Mouse (Mus musculus): Measurements from ENCODE around the gene Arf6.
"Not testable (repeated sequence)": the region's sequence is repeated elsewhere in the genome, so short reads cannot be mapped to it uniquely, and the experiment has no call there.

Arf6 gene

GRCm38 (mm10) chr12:69371854-69372671 is at the start of gene Arf6, which contains the start of gene Gm9887:
TSS of gene Arf6 (plus strand) at chr12:69372150.
TSS of gene Gm9887 (minus strand) at chr12:69372458.
- DNase-seq, result peak; percentile 100

- no peak for DNase-seq
These were observed 40.8 kb upstream of the Arf6 start for GRCm38 (mm10) chr12:69331187-69331586.

GRCm38 (mm10) chr12:69332147-69332546 is 39.8 kb upstream of the Arf6 start:
- no peak for DNase-seq

DNA sequence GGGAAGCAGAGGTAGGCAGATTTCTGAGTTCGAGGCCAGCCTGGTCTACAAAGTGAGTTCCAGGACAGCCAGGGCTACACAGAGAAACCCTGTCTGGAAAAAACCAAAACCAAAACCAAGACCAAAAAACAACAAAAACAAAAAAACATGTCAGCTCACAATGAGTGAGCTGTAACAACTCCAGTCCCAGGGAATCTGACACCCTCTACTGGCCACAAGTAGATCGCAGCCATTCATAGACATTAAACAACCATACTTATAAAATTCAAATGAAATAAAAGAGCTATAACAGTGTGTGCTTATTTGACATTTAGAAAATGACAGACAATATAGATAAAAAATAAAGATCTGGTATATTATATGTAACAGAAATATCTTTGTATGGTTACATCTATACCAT is 38.4 kb upstream of the Arf6 start:
- DNase-seq, result no peak

DNA sequence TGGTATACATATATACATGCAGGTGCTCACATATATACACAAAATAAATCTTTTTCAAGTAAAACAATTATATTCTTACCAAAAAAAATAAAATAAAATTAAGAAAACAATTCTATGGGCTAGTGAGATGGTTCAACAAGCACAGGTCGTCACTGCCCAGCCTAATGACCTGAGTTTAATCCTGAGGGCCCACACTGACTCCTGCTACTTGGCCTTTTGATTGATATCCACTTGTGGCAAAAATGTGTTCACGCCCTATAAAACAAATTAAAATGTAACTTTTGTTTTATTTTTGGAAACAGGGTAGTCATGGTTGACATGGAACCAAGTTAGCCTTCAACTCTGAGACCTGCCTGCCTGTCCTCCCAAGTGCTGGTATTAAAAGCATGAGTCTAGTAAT is 22.0 kb upstream of the Arf6 start:
- DNase-seq, result peak; percentile 63

GRCm38 (mm10) chr12:69351685-69352084 is 20.3 kb upstream of the Arf6 start:
- no peak for DNase-seq

GRCm38 (mm10) chr12:69356546-69357299 is 15.2 kb upstream of the Arf6 start, which contains the start of gene Nemf:
TSS of gene Nemf (minus strand) at chr12:69357165.
- peak; percentile 98 for DNase-seq

DNA sequence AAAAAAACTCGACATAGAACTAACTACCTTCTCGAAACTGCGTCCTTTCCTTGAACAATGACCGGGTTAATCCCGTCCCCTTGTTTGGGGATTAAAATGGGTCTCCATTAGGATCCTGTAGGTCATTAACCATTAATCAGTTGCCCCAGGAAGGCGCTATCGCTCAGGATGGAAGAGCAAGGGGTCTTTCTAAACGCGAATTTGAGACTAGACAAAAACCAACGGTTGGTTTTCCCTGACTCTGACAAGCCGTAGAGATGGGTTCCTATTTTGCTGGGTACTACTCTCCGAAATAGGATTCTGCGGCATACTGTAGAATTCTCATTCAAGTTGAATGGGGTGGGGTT is 14.7 kb upstream of the Arf6 start:
- DNase-seq, result no peak

DNA sequence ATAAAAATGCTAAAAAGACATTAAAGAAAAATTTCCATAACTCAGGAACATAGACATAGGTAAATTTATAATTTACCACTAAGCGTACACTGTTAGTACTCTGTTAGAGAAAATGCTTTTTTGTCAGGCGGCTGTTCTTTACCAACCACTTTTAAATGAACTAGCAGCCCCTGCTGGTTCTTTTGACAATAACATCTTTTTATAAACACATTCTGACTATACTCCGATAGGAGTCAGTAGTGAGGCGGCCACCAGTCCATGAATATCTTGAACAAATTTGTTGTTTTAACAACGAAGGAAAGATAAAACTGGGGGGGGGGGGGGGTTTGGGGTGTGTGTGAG is 11.3 kb upstream of the Arf6 start:
- DNase-seq, result peak; percentile 96

DNA sequence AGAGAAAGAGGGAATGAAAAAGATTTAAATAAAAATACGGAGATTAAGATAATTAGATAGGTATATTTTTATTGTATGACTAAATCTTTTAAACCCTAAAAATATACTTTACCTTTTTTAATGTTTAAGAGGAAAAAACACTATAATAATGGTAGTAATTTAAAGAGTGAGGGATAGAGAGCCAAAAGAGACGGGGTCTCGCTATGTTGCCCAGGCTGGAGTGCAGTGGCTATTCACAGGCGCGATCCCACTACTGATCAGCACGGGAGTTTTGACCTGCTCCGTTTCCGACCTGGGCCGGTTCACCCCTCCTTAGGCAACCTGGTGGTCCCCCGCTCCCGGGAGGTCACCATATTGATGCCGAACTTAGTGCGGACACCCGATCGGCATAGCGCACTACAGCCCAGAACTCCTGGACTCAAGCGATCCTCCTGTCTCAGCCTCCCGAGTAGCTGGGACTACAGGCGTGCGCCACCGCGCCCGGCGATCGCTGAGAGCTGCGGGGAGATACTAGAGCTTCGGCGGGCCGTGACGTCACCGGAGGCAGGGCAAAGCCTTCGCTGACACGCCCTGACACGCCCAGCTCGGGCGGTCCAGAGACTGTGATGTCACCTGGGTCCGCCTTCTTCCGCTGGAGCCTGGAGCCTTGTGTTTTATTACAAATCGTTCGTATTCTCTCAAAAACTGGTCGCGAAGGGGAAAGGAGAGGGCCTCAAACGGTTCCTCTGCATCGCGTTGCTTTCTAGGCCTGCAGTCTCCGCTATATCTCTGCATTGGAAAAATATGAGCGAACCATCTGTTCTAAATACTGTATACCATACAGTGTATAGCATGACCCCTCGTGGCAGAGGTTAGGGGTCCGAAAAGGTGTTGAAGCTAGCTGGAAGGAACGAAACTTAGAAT is 10.7 kb upstream of the Arf6 start:
- peak; percentile 100 for DNase-seq

GRCm38 (mm10) chr12:69361919-69362318 is 10.0 kb upstream of the Arf6 start:
- DNase-seq, result no peak

DNA sequence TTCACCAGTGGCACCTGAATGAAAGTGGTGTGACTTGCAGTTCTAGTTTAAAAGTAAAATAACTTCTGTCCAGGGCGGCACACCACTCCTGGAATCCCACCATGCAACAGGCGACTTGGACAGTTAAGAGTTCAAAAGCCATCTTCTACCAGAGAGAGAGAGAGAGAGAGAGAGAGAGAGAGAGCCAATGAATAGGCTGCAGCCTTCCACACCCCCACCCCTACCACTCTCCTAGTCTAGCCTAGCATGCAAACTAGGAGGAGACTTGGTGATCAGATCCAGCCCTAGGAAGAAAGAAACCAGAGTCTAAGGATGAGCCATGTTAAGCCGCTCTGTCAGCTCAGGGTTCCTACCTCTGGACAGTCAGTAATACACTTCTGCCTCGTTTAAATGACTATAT is 9.6 kb upstream of the Arf6 start:
- DNase-seq, result peak; percentile 74

DNA sequence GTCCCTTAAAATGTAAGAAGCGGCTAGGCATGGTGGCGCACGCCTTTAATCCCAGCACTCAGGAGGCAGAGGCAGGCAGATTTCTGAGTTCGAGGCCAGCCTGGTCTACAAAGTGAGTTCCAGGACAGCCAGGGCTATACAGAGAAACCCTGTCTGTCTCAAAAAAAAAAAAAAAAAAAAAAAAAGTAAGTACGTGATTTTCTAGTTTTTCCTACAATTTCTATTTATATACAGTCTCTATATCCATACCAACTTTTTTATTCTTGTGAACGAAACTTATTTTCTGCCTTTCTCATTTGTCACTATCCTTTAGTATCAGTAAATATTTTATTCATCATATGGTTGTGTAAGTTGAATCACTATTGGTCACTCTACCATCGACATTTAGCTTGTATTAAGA is 8.8 kb upstream of the Arf6 start:
- not testable (repeated sequence) for DNase-seq

- peak; percentile 99 for DNase-seq
These were observed 7.8 kb upstream of the Arf6 start for GRCm38 (mm10) chr12:69363899-69364762.

GRCm38 (mm10) chr12:69365757-69366156 is 6.2 kb upstream of the Arf6 start:
- DNase-seq, result peak; percentile 42

- DNase-seq, result no peak
These were observed 5.5 kb upstream of the Arf6 start for GRCm38 (mm10) chr12:69366424-69366823.

DNA sequence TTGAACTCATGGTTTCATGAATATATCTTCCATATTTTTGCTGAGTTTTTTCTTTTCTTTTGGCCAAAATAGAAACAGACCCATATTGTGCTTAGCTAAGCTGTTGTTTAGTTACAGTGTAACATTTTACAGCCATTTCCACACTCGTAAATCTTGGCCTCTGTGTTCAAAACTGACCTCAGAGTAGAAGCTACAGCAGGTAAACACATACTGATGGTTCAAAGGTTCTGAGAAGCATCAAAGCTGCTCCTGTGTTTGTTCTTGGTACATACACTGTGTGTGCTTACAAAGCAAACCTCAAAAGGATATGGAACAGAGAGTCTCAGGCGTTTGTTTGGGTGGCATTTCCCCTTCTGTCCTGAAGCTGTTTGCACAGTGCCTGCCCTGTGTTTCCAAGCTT is 4.4 kb upstream of the Arf6 start:
- peak; percentile 56 for DNase-seq

GRCm38 (mm10) chr12:69370936-69371335 is 1.0 kb upstream of the Arf6 start:
- DNase-seq, result peak; percentile 75

DNA sequence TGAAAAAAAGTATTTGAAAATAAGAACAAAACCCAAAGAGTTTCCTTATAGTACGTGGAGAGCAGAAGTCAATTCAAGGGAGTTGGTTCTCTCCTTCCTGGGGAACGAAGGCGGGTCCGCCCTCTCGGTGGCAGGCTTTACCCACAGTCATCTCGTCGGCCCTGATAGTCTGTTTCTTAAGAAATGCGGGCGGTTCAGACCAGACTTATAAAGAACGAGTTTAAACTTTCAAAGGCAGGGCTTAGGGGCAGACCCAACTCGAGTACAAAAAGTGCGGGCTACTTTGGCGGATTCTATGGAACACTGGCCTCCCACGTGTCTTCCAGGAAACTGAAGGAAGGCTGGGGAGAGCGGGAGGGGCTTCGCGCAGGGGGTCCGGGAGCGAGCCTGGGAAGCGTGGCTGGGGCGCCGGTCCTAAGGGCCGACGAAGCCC is 513 bp upstream of the Arf6 start:
- DNase-seq, result no peak

DNA sequence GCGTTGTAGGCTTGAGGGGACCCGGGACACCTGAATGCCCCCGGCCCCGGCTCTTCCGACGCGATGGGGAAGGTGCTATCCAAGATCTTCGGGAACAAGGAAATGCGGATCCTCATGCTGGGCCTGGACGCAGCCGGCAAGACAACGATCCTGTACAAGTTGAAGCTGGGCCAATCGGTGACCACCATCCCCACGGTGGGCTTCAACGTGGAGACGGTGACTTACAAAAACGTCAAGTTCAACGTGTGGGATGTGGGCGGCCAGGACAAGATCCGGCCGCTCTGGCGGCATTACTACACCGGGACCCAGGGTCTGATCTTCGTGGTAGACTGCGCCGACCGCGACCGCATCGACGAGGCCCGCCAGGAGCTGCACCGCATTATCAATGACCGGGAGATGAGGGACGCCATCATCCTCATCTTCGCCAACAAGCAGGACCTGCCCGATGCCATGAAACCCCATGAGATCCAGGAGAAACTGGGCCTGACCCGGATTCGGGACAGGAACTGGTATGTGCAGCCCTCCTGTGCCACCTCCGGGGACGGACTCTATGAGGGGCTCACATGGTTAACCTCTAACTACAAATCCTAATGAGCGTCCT is 881 bp downstream of the Arf6 start:
- DNase-seq, result peak; percentile 96

All from heart, adult 11 months (tissue).